Comparison of ENCODE assay signal across 8 mouse cellular contexts in the genomic region with DNA sequence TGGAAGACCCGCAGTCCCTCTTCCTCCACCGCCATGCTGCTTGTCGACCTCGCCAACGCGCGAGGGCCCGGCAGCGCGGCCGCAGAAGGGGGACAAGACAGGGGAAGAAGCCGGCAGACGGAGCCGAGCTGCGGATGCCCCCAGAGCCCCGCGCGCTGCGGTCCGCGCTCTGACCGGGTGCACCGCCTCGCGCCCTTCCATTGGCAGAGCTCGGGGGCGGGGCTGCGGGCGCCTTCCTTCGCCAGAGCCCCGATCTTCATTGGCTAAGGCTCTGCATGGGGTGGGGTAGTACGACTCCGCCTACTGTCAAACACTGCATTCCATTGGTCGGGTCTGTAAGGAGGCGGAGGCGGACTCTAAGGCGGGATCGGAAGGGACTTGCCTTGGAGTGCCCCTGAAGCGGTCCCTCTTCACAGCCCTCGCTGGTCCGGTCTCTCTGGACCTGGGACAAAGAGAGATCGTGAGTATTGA. TPM values are rescaled to one million over a fixed set of nuclear protein-coding genes. Genes with fewer than 3 reads are reported as not detected.
DNase-seq lines count a peak whose midpoint lies in the region; ATAC-seq and TF ChIP-seq lines count a peak whose summit lies in the region.

A gene (minus strand): TSS at position 191 of the 471 bp plus-strand sequence.

- H3K36me3 ChIP-seq in megakaryocyte, embryonic 14.5 days (replicated peaks; ENCODE audit: low read length): peaks cover 45% of the 10 kb centered on the region

- ATAC-seq in activated CD4-positive, CD25-positive, alpha-beta regulatory T cell, adult 4 months: peak; percentile 77

- H3K27me3 ChIP-seq in megakaryocyte, embryonic 14.5 days (replicated peaks): no peaks in the 10 kb centered on the region

- TF ChIP-seq CTCF in cortical plate, adult 2 months (IDR thresholded peaks at IDR 0.05; ENCODE audit: extremely low read depth, insufficient read depth, low read length): no peak

- DNase-seq in gastrocnemius, adult 8-10 months (ENCODE audit: low spot score in 2 of 2): peak; percentile 93 to 95
- peak; percentile 78 for DNase-seq in hindlimb bud, embryonic 11.5 days (ENCODE audit: extremely low spot score, low read depth, low spot score)
- peak; percentile 85 to 96 for DNase-seq in left cerebral cortex, adult 8-10 months (ENCODE audit: low spot score in 2 of 2)
- peak; percentile 97 to 98 for DNase-seq in right cerebral cortex, postnatal 10 days (ENCODE audit: low spot score in 2 of 2)
- DNase-seq in urinary bladder, postnatal 25 days (ENCODE audit: low spot score): peak; percentile 86

- peak; percentile 73 for TF ChIP-seq POLR2A in cortical plate, adult 2 months (IDR thresholded peaks at IDR 0.05; ENCODE audit: extremely low read depth, insufficient read depth, low read length)

- H3K4me1 ChIP-seq in cortical plate, adult 2 months (ENCODE audit: control insufficient read depth, insufficient read depth, low read length): 0 out of 2 replicates have a peak, but pooled peaks cover 2% of the 10 kb centered on the region
- H3K4me1 ChIP-seq in megakaryocyte, embryonic 14.5 days: peaks cover 81% of the 10 kb centered on the region

- peak within 1 kb of the TSS; percentile 92 for H3K27ac ChIP-seq in cortical plate, adult 2 months (ENCODE audit: insufficient read depth, low read length)

- peak within 1 kb of the TSS; percentile 87 for H3K4me3 ChIP-seq in cortical plate, adult 2 months (ENCODE audit: insufficient read depth, low read length)
- peak within 1 kb of the TSS; percentile 97 for H3K4me3 ChIP-seq in megakaryocyte, embryonic 14.5 days (replicated peaks)

- no peaks in the 10 kb centered on the region for H3K9me3 ChIP-seq in megakaryocyte, embryonic 14.5 days

RNA-seq across cellular contexts. Expression of the gene that starts here (rescaled TPM):
- 100 to 1,000 TPM in 1 of 2 experiments, 10 to 100 TPM in 1; 89.4 to 115 TPM for polyA plus RNA-seq in activated CD4-positive, CD25-positive, alpha-beta regulatory T cell, adult 4 months (2017; shearing (Covaris generic))
- 52.4 and 53.1 TPM in 2 replicates for polyA plus RNA-seq in cortical plate, adult 2 months (2012; rRNA removed)
- 1 to 10 TPM; 5.0 to 6.9 (median 6.2) TPM for total RNA-seq in gastrocnemius, adult 8-10 months (2022)
- 10 to 100 TPM; 63.9 to 72.0 (median 69.5) TPM for total RNA-seq in left cerebral cortex, adult 8-10 months (2022)
- 86.3 and 103 TPM in 2 replicates for polyA plus RNA-seq in megakaryocyte, embryonic 14.5 days (2012; ENCODE audit: insufficient read depth, low replicate concordance)

Comparison
In these comparisons a context has a peak if more than half of its experiments do, and no peak if none do; other contexts are left out.
1. Peak in every context shown above with its lines: DNase-seq, ATAC-seq, H3K4me3 ChIP-seq and H3K27ac ChIP-seq.
2. RNA of the gene that starts here (total RNA-seq): 63.9 to 72.0 TPM in left cerebral cortex, adult 8-10 months; 5.0 to 6.9 TPM in gastrocnemius, adult 8-10 months; every median in the first group is over 4 times any median in the second.